Mouse (Mus musculus) Muller cell, postnatal 12 days (primary cell): ENCODE results near the gene B3galt5.
"Not testable (repeated sequence)": the region's sequence is repeated elsewhere in the genome, so short reads cannot be mapped to it uniquely, and the experiment has no call there.

ENCODE experiments used
- DNase-seq: peaks from one replicate; pipeline ENCODE4 v3.0.0-alpha.2; 2015; ENCODE audit errors: inconsistent ontology term

B3galt5 gene

DNA sequence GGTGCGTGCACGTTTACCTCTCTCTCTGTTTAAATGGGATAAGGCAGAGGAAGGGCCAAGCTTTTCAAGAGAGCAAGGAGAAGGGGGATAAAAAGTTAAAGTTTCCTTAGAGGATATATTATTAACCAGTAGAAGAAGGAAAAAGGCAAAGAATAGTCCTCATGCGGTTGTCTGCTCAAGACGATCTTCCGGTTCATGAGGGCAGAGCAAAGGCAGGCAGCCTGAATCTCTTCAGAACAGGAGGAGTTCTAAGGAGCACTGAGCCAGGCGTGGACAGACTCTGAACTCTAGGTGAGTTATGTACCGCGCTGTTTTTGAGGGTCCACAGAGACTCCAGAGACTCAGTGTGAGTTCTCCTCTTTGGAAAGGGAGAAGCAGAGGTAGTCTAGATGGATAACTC lies 22.8 kb downstream of the B3galt5 start:
- DNase-seq, result no peak

DNA sequence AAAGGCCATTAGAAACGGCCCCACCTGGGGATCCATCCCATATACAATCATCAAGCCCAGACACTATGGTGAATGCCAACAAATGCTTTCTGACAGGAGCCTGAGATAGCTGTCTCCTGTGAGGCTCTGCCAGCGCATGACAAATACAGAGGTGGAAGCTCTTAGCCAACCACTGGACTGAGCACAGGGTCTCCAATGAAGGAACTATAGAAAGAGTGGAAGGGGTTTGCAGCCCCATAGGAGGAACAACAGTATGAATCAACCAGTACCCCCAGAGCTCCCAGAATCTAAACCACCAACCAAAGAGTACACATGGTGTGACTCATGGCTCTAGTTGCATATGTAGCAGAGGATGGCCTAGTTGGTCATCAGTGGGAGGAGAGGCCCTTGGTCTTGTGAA lies 36.1 kb downstream of the B3galt5 start:
- no peak for DNase-seq

DNA sequence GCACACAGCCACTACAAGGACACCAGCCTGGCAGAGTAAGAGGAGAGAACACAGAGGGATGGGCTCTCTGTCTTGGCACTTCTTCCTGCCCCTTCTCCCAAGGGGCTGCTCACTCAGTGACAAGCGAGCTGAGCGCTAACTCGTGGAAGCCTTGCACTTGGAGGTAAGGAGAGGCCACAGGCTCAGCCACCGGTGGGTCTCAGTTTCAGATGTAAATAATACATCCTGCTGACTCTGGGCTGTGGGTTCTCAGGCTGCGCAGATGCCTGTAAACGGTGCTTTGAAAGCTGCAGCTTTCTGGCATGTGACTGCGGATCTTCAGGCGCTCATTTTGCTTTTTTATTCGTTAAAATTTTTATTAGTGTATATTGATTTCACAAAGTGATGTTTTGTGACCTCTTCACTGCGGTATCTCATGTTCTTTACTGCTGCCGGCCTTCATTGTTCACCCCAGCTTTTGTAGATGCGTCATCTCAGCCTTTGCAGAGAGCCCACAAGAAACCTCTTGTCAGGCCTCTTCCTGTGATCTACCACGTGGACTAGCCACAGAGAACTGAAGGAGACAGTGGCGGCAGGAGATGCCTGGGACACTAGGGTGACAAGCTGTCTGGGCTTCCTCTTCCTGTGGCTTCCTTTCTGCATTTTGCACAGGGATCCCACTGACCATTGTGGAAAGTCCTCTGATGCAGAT lies 37.5 kb downstream of the B3galt5 start:
- no peak for DNase-seq

DNA sequence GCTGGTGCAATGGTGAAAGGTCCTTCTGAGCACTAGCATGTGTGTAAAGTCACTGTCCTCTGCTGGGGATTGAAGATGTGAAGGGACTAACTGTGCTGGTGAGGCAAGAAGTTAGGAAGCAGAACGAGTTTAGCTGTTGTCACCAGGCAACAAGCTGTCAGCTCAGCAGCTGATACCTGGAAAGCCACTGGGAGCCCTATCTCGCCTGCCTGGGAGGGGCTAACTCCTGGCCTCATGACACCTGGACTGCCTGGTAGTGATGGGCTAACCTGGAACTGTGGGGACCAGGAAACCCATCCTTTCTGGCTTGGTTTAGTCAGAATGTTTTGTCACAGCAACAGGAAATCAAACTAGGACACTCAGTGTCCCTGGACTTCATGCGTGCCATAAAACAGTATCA lies 41.0 kb downstream of the B3galt5 start:
- DNase-seq, result no peak

DNA sequence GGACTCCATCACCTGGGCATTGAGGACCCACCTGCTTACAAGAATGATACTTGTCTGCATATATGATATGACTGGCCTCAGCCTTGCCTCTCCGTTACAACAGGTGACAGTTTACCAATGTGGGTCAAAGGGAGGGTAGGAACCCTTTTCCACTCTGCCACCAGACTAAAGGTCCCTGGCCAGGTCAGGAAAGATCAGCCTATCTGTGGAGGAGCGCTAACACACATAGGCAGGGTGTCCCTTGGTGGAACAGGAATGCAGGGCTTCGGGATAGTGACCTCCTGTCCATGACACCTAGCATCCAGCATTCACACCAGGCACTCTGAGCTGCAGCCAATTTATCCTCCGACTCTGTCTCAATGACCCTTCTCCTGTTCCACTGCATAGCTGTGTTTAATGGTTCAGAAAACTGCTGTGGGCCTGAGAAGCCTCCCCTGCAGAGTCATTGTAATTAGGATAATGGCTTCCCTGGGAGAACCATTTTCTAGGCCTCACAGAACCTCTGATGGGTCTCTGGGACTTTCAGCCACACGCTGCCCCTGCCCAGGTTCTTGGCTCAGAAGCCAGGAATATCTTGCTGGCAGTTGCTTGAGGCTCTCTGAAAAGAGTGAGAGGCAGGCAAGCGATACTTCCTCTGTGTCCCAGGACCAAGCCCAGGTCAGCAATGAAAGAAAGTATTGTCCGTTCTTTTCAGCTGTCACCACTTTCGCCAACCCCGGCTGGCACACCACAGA lies 43.1 kb downstream of the B3galt5 start:
- peak; percentile 94 for DNase-seq

DNA sequence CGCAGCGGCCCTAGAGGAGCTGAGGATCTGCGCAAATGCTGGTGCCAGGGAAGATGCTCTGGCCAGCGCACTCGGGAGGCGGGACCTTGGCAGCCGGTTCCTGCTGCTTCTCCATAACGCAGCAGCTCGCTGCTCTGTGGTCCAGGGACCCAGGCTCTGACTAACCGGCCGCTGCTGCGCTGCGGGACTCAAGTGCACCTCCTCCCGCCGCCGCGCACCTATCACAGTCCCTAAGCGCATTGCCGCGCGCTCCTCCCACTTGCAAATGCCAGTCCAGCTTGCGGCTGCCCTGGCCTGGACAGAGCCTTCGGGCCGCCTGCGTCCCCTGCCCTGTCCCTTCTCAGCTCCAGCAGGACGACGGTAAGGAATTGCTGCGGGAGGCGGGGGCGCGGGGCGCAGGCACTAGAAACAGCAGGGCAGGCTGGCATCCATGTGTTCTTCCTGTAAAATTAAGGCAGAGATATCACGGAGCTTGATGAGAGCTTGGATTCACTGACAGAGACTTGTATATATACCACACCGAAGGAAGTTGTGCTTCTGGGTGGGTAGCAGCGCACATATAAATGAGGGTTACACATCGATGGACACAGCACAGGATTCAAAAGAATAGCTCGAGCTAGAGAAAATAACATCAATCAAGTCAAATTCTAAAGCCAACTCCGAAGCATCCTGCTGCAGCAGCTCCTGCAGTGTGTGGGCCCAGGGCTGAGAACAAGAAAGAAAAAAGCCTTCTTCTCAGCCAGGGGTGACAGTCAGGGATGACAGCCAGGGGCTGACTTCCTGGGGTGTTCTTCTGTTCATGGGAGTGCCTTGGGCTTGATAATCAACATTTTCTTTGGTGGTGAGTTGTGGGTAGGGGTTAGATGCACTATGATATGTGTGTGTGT lies 45.4 kb downstream of the B3galt5 start:
- peak; percentile 84 for DNase-seq

DNA sequence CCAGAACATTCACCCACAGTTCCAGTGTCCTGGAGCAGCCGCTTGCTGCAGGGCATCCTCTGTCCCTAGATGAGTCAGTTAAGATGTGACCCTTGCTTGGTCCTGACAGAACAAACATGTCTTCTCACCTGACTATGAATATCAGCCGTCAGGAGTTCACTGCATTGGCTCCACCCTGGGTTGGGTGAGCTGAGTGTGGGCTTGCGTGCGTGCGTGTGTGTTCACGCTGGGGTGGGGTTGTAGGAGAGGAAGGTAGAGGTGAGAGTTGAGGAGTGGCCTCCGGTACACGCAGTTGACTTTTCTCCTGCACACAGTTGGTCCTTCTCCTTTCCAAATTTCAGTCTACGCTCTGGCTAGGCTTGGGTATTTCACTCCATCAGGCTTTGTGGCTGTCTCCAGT lies 47.0 kb downstream of the B3galt5 start:
- DNase-seq, result no peak

DNA sequence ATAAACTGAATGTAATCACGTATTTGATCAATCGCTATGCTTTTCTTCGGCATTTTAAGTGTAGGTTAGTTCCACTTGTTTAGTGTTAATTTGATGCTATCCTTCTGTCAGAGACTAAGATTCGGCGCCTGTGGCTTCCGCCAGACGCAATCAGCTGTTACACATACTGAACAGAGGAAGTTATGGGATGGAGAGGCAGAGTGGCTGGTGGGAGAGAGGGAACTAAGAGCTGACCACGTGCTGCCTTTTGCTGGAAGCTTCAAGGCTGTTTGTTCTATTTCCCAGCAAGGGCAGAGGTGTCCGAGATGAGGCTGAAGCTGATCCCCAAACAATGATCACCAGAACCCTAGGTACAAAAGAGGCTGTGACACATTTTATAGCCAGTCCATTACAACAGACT lies 56.3 kb downstream of the B3galt5 start:
- DNase-seq, result no peak

DNA sequence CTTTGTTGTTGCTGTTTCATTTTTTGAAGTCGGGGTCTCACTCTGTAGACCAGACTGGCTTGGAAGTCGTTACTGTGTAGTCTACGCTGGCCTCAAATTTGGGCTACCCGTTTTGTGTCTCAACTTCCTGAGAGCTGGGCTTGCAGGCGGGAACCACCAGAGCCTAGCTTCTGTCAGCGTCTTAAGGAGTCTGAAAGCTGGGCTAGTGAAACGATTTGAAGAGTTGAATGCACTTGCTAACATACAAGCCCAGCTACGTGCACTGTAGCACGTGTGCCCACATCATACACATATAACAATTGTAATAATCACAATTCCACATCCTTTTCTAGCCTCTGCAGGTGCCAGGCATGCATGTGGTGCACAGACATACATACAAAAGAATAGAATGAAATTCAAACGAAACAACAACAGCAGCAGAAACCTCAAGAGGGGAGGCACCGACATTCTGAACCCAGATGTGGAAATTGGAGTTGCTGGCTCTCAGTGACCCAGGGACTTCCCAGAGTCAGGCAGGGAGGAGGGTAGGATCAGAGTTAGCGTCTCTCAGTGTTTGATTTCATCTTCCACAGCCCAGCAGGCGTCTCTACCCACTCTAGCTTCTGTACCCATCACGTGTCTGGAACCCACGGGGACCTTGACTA lies 57.1 kb downstream of the B3galt5 start:
- no peak for DNase-seq

DNA sequence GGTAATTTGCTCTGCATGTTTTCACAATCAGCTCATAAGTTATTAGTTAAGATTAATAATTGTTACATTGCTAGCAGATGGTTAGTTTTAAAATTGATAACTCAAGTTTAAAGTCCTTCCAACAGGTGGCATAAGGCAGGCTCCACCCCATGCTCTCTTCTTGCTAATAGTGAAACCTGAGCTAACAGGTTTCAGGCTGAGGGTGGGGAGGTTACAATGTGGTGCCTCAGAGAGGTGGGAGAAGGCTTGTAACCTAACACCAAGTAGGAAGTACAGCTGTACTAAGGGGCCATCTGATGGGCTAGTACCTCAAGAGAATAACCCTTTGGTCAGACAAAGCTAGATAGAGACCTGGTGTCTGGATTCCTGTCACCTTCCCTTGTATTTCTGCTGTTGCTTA lies 62.5 kb downstream of the B3galt5 start:
- no peak for DNase-seq

DNA sequence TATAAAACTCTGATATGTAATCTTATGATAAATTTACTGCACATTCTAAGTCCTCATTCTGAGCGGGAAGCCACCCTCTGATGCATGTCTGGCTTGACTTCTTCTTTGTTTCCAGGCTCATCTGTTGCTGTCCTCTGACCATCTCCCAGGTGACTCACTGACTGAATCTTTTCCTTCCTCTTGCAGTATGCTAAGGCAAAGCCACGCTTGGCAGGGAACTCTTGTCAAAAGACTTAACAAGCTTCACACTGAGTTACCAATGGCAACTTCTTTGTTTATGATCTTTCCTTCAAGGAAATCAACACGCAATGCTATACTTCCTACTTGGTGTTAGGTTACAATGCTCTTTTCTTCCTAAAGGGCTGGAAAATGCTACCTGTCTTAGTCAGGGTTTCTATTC lies 63.0 kb downstream of the B3galt5 start:
- no peak for DNase-seq

DNA sequence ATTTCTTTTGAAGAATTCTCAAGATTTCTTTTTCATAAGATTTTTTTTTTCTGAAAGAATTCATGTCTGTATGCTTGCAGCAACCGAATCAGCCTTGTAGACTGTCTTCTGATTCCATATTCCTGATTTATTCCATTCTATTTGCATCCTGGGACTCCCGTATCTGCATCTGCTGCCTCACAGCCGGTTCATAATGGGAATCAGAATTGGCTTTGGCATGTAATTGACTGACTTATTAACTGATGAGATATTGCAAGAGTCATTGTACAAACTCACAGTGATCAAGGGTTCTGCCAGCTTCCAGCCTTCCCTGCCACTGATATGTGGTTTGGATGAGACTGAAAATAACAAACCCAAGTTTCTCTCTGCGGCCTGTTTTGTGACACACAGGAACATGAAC lies 67.8 kb downstream of the B3galt5 start:
- DNase-seq, result no peak

DNA sequence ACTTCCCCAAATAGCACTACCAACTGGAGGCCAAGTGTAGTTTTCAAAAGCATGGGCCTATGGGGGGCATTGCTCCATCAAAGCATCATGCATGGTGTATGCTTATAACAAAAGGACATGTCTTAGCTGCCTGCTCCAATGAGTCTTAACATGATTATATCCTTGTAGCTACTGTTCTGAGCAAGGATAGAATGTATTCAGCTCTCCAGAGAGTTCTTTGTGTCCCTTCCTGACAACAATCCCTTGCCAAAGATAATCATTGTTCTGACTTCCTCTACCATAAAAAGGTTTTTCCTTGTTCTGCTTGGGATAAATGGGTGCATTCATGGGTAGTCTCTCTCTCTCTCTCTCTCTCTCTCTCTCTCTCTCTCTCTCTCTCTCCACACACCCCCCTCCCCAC lies 68.8 kb downstream of the B3galt5 start:
- peak; percentile 46 for DNase-seq

DNA sequence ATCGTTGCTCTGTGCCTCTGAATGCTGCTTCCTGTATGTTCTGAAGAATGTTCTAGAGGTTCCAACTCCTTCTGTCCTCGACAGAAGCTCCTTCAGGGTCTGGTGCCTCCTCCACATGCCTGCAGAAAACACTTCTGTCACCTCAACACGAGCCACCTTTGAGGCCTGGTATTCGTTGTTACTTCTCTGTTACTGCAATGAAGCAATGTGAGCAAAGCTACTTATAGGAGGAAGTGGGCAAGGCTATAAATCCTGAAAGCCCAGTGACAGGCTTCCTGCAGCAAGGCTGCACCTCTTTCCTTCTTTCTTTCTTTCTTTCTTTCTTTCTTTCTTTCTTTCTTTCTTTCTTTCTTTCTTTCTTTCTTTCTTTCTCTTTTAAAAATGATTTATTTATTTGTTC lies 71.3 kb downstream of the B3galt5 start:
- no peak for DNase-seq

DNA sequence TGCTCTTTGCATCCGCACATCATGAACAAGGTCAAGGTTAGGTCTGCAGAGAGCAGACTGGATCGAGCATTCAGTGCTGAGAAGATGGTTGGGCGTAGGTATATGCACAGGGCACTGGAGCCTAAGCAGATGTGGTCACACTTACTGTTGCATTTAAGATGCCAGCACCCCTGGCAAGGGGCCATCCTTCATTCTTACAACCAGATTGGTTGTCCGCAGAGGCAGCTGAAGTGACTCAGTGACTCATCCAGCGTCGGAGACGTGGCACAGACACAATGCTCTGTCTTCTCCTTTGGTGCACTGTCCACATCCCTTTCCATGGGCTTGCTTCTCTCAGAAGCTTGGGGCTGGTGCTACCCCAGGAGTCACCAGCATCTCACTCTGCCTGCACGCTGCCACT lies 82.2 kb downstream of the B3galt5 start:
- no peak for DNase-seq

DNA sequence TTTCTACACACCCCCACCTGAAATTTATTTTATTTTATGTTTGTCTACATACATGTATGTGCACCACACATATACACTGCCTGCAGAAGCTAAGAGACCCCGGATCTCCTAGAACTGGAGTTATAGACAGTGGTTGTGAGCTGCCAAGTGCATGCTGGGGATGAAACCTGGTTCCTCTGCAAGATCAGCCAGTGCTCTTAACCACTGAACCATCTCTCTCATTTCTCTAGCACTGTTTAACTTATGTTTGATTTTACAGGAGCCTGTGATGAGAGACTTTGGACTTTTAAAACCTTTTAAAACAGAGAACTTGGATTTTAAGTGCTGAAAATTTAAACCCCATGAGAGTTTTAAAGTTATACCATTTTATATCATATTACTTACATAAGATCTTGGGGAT lies 87.1 kb downstream of the B3galt5 start:
- DNase-seq, result no peak

DNA sequence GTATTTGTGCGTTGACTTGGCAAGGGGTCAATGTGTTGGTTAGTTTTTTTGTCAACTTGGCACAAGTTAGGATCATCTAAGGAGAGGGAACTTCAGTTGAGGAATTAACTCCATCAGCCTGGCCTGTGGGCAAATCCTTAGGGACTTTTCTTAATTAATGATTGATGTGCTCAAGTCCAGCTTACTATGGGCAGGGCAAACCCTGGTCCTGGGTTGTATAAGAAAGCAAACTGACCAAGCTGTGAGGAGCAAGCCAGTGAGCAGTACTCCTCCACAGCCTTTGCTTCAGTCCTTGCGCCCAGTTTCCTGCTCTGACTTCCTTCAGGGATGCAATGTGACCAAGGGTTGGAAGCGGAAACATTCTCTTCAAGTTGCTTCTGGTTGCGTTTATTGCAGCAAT lies 87.6 kb downstream of the B3galt5 start:
- no peak for DNase-seq

DNA sequence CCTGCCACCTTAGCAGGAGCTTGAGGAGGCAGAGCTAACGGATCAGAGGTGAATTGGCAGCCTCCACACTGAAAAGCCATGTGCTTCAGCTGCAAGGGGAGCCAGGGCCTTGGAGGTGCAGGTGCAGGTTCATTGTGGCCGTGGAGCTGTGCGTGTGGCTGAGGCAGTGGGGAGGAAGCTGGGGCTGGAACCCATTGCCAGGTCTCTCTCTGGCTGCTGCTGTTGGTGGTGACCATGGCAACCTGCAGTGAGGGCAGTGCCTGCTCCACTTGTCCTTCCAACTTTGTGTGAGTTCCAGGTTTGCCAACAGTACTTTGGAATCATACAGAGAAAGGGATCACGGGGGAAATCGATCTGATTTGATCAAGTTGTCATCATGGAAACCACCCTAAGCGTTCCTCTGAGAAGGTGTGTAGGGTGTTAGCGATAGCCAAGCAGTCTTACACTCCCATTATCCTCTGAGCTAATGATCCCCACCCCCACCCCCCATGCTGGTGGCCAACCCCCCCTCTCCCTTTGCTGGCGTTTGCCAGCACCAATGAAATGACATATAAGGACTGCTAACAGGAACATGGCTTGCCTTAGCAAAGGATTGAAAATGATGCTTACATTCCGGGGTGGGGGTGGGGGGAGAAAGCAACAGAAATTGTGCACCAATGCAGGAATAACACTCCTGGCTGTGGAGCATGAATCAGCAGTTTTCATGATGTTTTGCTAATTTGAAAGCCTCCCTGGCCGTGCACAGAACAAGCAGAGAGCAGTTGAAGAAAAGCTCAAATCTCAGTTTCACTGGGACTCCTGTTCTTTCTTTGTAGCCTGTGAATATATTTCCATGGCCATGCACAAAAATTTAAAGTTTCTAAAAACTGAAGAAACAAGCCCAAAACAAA lies 90.8 kb downstream of the B3galt5 start:
- DNase-seq, result peak; percentile 21

DNA sequence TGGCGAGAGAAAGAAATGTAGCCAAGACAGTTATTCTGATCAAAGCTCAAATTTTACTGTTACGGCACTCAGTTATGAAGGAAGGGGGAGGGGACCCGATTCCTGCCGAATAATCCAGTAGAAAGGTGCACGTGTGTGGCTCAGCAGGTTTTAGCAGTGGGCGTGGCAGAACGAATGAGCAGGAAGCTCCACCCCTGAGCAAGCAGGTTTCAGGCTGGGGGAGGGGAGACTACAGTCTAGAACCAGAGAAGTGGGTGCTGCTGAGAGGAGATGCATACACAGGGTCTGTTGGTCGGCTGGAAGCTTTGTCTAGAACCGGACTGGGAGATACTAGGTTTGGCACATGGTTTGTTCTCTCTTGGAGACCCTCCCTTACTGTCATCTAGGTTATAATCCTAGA lies 91.7 kb downstream of the B3galt5 start:
- DNase-seq, result not testable (repeated sequence)

DNA sequence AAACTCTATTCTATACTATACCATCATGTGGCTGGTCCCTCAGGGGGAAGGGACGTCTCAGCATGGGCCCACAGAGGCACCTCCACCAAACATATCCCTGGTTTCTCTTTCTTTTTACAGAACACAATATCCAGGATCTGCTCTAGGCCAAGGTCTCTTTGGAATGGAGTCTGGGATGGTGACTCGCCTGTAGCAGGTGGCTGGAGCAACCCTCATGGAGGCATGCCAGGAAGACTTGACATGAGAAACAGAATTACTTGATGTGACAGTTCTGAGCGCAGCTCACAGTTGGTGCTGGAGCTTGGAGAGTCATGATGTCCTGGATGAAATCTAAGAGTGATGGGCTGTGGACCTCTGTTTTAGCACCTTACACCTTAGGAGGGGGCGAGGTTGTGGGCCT lies 104.0 kb downstream of the B3galt5 start:
- no peak for DNase-seq

DNA sequence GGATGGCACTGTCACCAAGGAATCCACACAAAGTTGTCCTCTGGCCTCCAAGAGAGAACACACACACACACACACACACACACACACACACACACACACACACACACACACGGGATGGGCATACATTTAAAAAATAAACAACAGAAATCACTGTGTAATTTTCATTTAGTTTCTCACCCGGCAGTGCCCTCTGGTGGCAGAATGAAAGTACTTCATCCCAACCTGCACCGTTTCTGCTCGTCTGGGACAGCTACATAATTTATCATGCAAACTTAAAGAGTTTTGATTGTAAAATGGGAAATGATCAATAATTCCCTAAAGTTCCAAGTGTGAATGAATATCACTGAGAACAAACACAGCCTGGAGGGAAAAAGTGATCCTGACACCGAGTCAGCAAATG lies 105.7 kb downstream of the B3galt5 start:
- DNase-seq, result no peak
